In genomic region chr5:65951513-65951909, GRCm38 (mm10) we compare ENCODE assay signal across 8 mouse cellular contexts. TPM values are rescaled to one million over a fixed set of nuclear protein-coding genes. Genes with fewer than 3 reads are reported as not detected.
DNase-seq lines count a peak whose midpoint lies in the region; ATAC-seq lines count a peak whose summit lies in the region.
"Had no signal": no experiment of that assay in that cellular context is flagged by ENCODE, and none has a peak within 500 bp of the region (broad histone marks: within the 10 kb centered on the region; RNA-seq: fewer than 3 reads in every experiment).

No protein-coding gene starts in this region.

- no peak overlapping the region for H3K4me3 ChIP-seq in midbrain, embryonic 11.5 days (ENCODE audit: low read depth, low read length)
- H3K4me3 ChIP-seq in intestine, embryonic 16.5 days (ENCODE audit: low read length): no peak overlapping the region

- H3K4me1 ChIP-seq in midbrain, embryonic 11.5 days (ENCODE audit: control insufficient read depth, insufficient read depth, low read length): peaks cover 10% of the 10 kb centered on the region
- H3K4me1 ChIP-seq in intestine, embryonic 16.5 days (ENCODE audit: control insufficient read depth, insufficient read depth, low read length): 0 out of 2 replicates have a peak, but pooled peaks cover 6% of the 10 kb centered on the region

- 0 out of 2 replicates have a peak, but pooled peaks have one; percentile 3 for ATAC-seq in midbrain, embryonic 11.5 days (ENCODE audit: low FRiP score)
- ATAC-seq in intestine, embryonic 16.5 days: no peak

- no peaks in the 10 kb centered on the region for H3K9me3 ChIP-seq in midbrain, embryonic 11.5 days (ENCODE audit: control insufficient read depth, low read length)
- no peaks in the 10 kb centered on the region for H3K9me3 ChIP-seq in intestine, embryonic 16.5 days (ENCODE audit: control insufficient read depth, low read length)

- peak; percentile 51 for DNase-seq in lung, postnatal 36 days
- no peak for DNase-seq in lung, postnatal 25 days (ENCODE audit: low spot score)
- peak; percentile 13 for DNase-seq in c-Kit-negative CD71-positive TER-119-positive erythroid progenitor cells, embryonic 14.5 days (ENCODE audit: low read depth, low spot score)
- DNase-seq in midbrain, embryonic 11.5 days (ENCODE audit: low spot score, missing footprints): peak; percentile 85
- peak; percentile 68 for DNase-seq in thymus, postnatal 4 days
- DNase-seq in cerebellum, postnatal 14 days: no peak
- DNase-seq: cerebellum, adult 9-10 months had no signal

- no peaks in the 10 kb centered on the region for H3K27me3 ChIP-seq in midbrain, embryonic 11.5 days (ENCODE audit: control insufficient read depth, insufficient read depth, low read length)
- no peaks in the 10 kb centered on the region for H3K27me3 ChIP-seq in intestine, embryonic 16.5 days (replicated peaks; ENCODE audit: control insufficient read depth, insufficient read depth, low read length)

- no peak overlapping the region for H3K4me2 ChIP-seq in midbrain, embryonic 11.5 days
- H3K4me2 ChIP-seq in intestine, embryonic 16.5 days (ENCODE audit: low read depth, low read length): no peak overlapping the region

- no peaks in the 10 kb centered on the region for H3K36me3 ChIP-seq in midbrain, embryonic 11.5 days (ENCODE audit: control insufficient read depth, insufficient read depth, low read length)
- no peaks in the 10 kb centered on the region for H3K36me3 ChIP-seq in intestine, embryonic 16.5 days (ENCODE audit: control insufficient read depth, insufficient read depth, low read length)

- H3K9ac ChIP-seq in midbrain, embryonic 11.5 days (ENCODE audit: low read length): 0 out of 2 replicates have a peak overlapping the region, but pooled peaks have one; percentile 22
- H3K9ac ChIP-seq in intestine, embryonic 16.5 days (ENCODE audit: low read depth, low read length): no peak overlapping the region

- WGBS in midbrain, embryonic 11.5 days: 72% methylated on average over 4 of the region's 4 CpGs
- WGBS in intestine, embryonic 16.5 days: 80% methylated on average over 4 of the region's 4 CpGs

- peak overlapping the region; percentile 97 for H3K27ac ChIP-seq in midbrain, embryonic 11.5 days (ENCODE audit: low read depth, low read length)
- H3K27ac ChIP-seq in intestine, embryonic 16.5 days (ENCODE audit: low read length): no peak overlapping the region

RNA-seq across cellular contexts. Expression of gene Chrna9, which starts 16.8 kb away (rescaled TPM):
- polyA plus RNA-seq in midbrain, embryonic 11.5 days (2014; fragmentation: Nextera tagmentation; extraction: Ambion mirVana): not detected in 2 replicates
- polyA plus RNA-seq in intestine, embryonic 16.5 days (2015; fragmentation: Nextera tagmentation; extraction: Ambion mirVana): not detected in 2 replicates

RNA-seq across cellular contexts. Expression of gene 9130230L23Rik, which starts 52.6 kb away (rescaled TPM):
- polyA plus RNA-seq in midbrain, embryonic 11.5 days (2014; fragmentation: Nextera tagmentation; extraction: Ambion mirVana): not detected in 2 replicates
- polyA plus RNA-seq in intestine, embryonic 16.5 days (2015; fragmentation: Nextera tagmentation; extraction: Ambion mirVana): 2.0 and 2.5 TPM in 2 replicates

Comparison
In these comparisons a context has a peak if more than half of its experiments do, and no peak if none do; other contexts are left out.
1. DNase-seq: peak in lung, postnatal 36 days (single experiment), c-Kit-negative CD71-positive TER-119-positive erythroid progenitor cells, embryonic 14.5 days (single experiment), midbrain, embryonic 11.5 days (single experiment) and thymus, postnatal 4 days (single experiment); none in lung, postnatal 25 days (single experiment) and cerebellum, postnatal 14 days (0 of 2).